Mouse (Mus musculus): ENCODE data around the gene Ggta1.

DNA sequence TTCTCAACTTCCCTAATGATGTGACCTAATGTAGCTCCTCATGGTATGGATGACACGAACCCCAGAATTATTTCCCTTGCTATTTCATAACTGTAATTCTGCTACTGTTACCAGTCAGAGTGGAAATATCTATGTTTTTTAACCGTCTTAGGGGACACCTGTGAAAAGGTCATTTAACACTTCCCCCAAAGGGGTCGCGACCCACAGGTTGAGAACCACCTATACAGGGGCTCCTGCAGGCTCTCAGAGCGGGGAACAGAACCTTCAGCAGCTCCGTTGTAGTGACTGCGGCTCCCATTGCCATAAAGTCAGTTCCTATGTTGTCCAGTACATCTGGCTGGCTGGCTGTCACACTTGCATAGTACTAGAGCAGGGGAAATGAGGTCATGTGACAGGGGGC lies 62.3 kb downstream of the Ggta1 start:
- TF ChIP-seq CTCF (IDR thresholded peaks at IDR 0.05; ENCODE audit: low read depth, low read length) = no peak
- TF ChIP-seq POLR2A (IDR thresholded peaks at IDR 0.05; ENCODE audit: borderline replicate concordance, low read depth, low read length) = no peak
